Mouse (Mus musculus): ENCODE measurements around the gene Pacrg. TPM values are rescaled to one million over a fixed set of nuclear protein-coding genes. Genes with fewer than 3 reads are reported as not detected.

The Pacrg gene
- polyA plus RNA-seq, 1 experiment from 2014 or later = 1.3 TPM

DNA sequence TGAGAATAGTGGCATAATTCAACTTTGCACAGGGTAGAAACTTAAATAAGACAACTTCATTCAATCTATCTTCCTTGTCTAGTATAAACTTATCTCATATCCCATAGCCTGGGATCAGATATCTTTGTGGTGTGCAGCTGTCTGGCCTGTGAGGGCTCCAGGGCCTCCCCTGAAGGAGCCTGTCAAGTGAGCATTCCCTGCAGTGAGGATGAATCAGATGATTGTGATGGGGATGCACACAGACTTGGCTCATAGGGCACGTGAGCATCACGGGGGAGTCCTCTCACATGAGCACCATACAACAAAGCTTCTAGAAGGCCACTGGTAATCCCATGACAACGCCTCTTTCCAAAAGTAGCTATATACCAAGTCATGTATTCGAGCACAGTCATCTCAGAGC is 291.1 kb downstream of the Pacrg start:
- no peaks in the 10 kb centered on the region for H3K36me3 ChIP-seq (ENCODE audit: control insufficient read depth, insufficient read depth, low read length)
- H3K4me1 ChIP-seq (ENCODE audit: control insufficient read depth, insufficient read depth, low read length) = peaks cover 7% of the 10 kb centered on the region
- H3K27ac ChIP-seq (ENCODE audit: low read depth, low read length) = no peak overlapping the region
- 83% methylated on average over 4 of the region's 4 CpGs for WGBS (ENCODE audit: insufficient replicate concordance)
- no peaks in the 10 kb centered on the region for H3K9me3 ChIP-seq (replicated peaks; ENCODE audit: control insufficient read depth, low read length)
- ATAC-seq (replicated peaks; ENCODE audit: insufficient number of reproducible peaks, low FRiP score, low TSS enrichment) = no peak
- no peak overlapping the region for H3K4me3 ChIP-seq (ENCODE audit: low read depth, low read length)
- H3K9ac ChIP-seq (ENCODE audit: low read depth, low read length) = no peak overlapping the region
- H3K27me3 ChIP-seq (ENCODE audit: control insufficient read depth, insufficient read depth, low read length) = no peaks in the 10 kb centered on the region
- H3K4me2 ChIP-seq = no peak overlapping the region

GRCm38 (mm10) chr17:10540772-10541171 is 299.3 kb downstream of the Pacrg start:
- Histone ChIP-seq H3K4me1 (ENCODE audit: control insufficient read depth, insufficient read depth, low read length) (no peaks in the 10 kb centered on the region), H3K4me3 (ENCODE audit: low read depth, low read length) (no peak overlapping the region), H3K4me2 (no peak overlapping the region), H3K27me3 (ENCODE audit: control insufficient read depth, insufficient read depth, low read length) (no peaks in the 10 kb centered on the region), H3K9me3 (replicated peaks; ENCODE audit: control insufficient read depth, low read length) (no peaks in the 10 kb centered on the region), H3K27ac (ENCODE audit: low read depth, low read length) (no peak overlapping the region), H3K36me3 (ENCODE audit: control insufficient read depth, insufficient read depth, low read length) (no peaks in the 10 kb centered on the region), H3K9ac (ENCODE audit: low read depth, low read length) (no peak overlapping the region)
- ATAC-seq (replicated peaks; ENCODE audit: insufficient number of reproducible peaks, low FRiP score, low TSS enrichment) = no peak
- WGBS (ENCODE audit: insufficient replicate concordance) = 74% methylated on average over 2 of the region's 2 CpGs

- Histone ChIP-seq H3K4me3 (ENCODE audit: low read depth, low read length) (no peak overlapping the region), H3K4me1 (ENCODE audit: control insufficient read depth, insufficient read depth, low read length) (no peaks in the 10 kb centered on the region), H3K9me3 (replicated peaks; ENCODE audit: control insufficient read depth, low read length) (no peaks in the 10 kb centered on the region), H3K27ac (ENCODE audit: low read depth, low read length) (no peak overlapping the region), H3K27me3 (ENCODE audit: control insufficient read depth, insufficient read depth, low read length) (no peaks in the 10 kb centered on the region), H3K36me3 (ENCODE audit: control insufficient read depth, insufficient read depth, low read length) (no peaks in the 10 kb centered on the region), H3K4me2 (no peak overlapping the region), H3K9ac (ENCODE audit: low read depth, low read length) (no peak overlapping the region)
- ATAC-seq (replicated peaks; ENCODE audit: insufficient number of reproducible peaks, low FRiP score, low TSS enrichment) = no peak
- WGBS (ENCODE audit: insufficient replicate concordance) = 65% methylated on average over 8 of the region's 8 CpGs
Measured at GRCm38 (mm10) chr17:10534206-10534605, 305.9 kb downstream of the Pacrg start.

GRCm38 (mm10) chr17:10533461-10533860 is 306.6 kb downstream of the Pacrg start:
- Histone ChIP-seq H3K27me3 (ENCODE audit: control insufficient read depth, insufficient read depth, low read length) (no peaks in the 10 kb centered on the region), H3K4me1 (ENCODE audit: control insufficient read depth, insufficient read depth, low read length) (no peaks in the 10 kb centered on the region), H3K4me2 (no peak overlapping the region), H3K36me3 (ENCODE audit: control insufficient read depth, insufficient read depth, low read length) (no peaks in the 10 kb centered on the region), H3K27ac (ENCODE audit: low read depth, low read length) (no peak overlapping the region), H3K4me3 (ENCODE audit: low read depth, low read length) (no peak overlapping the region), H3K9me3 (replicated peaks; ENCODE audit: control insufficient read depth, low read length) (no peaks in the 10 kb centered on the region), H3K9ac (ENCODE audit: low read depth, low read length) (no peak overlapping the region)
- WGBS (ENCODE audit: insufficient replicate concordance) = 66% methylated on average over 7 of the region's 7 CpGs
- no peak for ATAC-seq (replicated peaks; ENCODE audit: insufficient number of reproducible peaks, low FRiP score, low TSS enrichment)

DNA sequence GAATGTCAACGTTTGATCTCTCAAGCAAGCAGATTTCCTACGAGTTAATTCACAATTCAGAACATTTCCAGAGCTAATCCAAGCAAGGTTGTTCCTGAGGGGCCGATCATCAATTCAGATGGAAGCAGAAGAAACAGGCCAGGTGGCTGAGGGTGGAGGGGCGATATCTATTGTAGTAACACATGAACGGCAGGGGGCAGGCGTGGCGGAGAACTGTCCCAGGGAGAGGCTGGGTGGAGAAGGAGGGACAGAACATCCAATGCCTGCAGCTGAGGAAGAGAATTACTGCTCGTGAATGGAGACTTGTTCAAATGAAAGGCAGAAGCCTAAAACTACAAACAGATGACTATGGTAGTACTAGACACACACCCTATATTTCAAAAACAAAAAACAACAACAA is 309.1 kb downstream of the Pacrg start:
- H3K36me3 ChIP-seq (ENCODE audit: control insufficient read depth, insufficient read depth, low read length) = no peaks in the 10 kb centered on the region

GRCm38 (mm10) chr17:10529329-10529955 is 310.7 kb downstream of the Pacrg start:
- Histone ChIP-seq H3K9me3 (replicated peaks; ENCODE audit: control insufficient read depth, low read length) (no peaks in the 10 kb centered on the region), H3K36me3 (ENCODE audit: control insufficient read depth, insufficient read depth, low read length) (no peaks in the 10 kb centered on the region), H3K27ac (ENCODE audit: low read depth, low read length) (no peak overlapping the region), H3K9ac (ENCODE audit: low read depth, low read length) (no peak overlapping the region), H3K27me3 (ENCODE audit: control insufficient read depth, insufficient read depth, low read length) (no peaks in the 10 kb centered on the region), H3K4me2 (no peak overlapping the region), H3K4me1 (ENCODE audit: control insufficient read depth, insufficient read depth, low read length) (no peaks in the 10 kb centered on the region), H3K4me3 (ENCODE audit: low read depth, low read length) (no peak overlapping the region)
- WGBS (ENCODE audit: insufficient replicate concordance) = 57% methylated on average over 3 of the region's 3 CpGs
- ATAC-seq (replicated peaks; ENCODE audit: insufficient number of reproducible peaks, low FRiP score, low TSS enrichment) = no peak

More for the DNA sequence above, 309.1 kb downstream of the Pacrg start:
- H3K27me3 ChIP-seq (ENCODE audit: control insufficient read depth, insufficient read depth, low read length) = no peaks in the 10 kb centered on the region
- 36% methylated on average over 8 of the region's 8 CpGs for WGBS (ENCODE audit: insufficient replicate concordance)
- no peaks in the 10 kb centered on the region for H3K4me1 ChIP-seq (ENCODE audit: control insufficient read depth, insufficient read depth, low read length)
- no peak overlapping the region for H3K4me3 ChIP-seq (ENCODE audit: low read depth, low read length)
- H3K9ac ChIP-seq (ENCODE audit: low read depth, low read length) = no peak overlapping the region
- H3K9me3 ChIP-seq (replicated peaks; ENCODE audit: control insufficient read depth, low read length) = no peaks in the 10 kb centered on the region
- H3K4me2 ChIP-seq = no peak overlapping the region
- no peak overlapping the region for H3K27ac ChIP-seq (ENCODE audit: low read depth, low read length)
- ATAC-seq (replicated peaks; ENCODE audit: insufficient number of reproducible peaks, low FRiP score, low TSS enrichment) = no peak

DNA sequence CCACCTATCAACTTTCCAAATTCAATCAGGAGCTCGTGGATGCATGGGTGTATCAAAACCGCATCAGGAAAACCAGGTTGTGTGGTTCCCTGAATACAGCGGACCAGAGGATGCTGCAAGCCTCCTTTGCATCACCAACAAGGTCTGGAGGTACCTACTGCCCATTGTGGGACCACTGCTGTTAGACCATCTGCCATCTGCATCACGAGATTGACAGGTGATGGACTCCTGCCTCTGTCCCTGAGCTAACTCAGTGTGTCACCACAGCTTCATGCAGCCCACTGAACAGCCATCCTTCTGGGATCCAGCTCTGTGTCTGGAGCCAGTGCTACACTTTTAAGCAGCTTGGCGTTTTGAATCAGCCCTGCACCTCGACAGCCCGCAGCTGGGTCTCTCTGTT is 318.8 kb downstream of the Pacrg start:
- no peak for ATAC-seq (replicated peaks; ENCODE audit: insufficient number of reproducible peaks, low FRiP score, low TSS enrichment)
- H3K4me2 ChIP-seq = no peak overlapping the region
- H3K4me1 ChIP-seq (ENCODE audit: control insufficient read depth, insufficient read depth, low read length) = peaks cover 6% of the 10 kb centered on the region
- no peak overlapping the region for H3K4me3 ChIP-seq (ENCODE audit: low read depth, low read length)
- no peaks in the 10 kb centered on the region for H3K27me3 ChIP-seq (ENCODE audit: control insufficient read depth, insufficient read depth, low read length)
- no peak overlapping the region for H3K9ac ChIP-seq (ENCODE audit: low read depth, low read length)
- 73% methylated on average over 7 of the region's 7 CpGs for WGBS (ENCODE audit: insufficient replicate concordance)
- H3K27ac ChIP-seq (ENCODE audit: low read depth, low read length) = no peak overlapping the region
- no peaks in the 10 kb centered on the region for H3K36me3 ChIP-seq (ENCODE audit: control insufficient read depth, insufficient read depth, low read length)
- H3K9me3 ChIP-seq (replicated peaks; ENCODE audit: control insufficient read depth, low read length) = no peaks in the 10 kb centered on the region

DNA sequence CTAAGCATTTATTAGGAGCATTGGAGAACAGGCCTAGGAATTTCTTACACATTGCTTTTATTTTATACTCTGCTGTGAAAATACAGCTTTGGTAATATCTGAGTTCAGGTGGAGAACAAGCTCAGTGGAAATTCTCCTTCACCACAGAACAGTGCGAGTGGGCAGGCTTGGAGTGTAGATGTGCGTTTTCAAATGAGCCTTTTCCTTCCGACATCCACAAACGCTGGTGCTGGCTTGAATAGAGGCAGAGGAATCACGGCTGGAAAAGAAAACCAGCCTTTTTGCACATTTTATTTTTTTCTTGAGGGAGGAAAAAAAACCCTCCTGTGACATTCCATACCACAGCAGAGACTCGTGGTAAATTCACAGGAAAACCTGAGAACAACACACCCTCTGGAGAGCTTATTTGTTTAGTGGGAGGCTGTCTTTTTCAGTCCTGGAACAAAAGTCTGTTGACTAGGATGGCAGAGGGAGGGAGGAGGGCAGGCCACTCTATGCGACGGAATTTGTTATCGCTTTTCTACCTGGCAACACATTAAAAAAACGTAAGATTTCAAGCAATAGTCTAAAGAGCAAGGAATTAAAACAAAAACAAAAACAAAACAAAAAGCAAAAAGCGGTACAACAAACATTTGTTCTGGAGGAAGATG is 320.5 kb downstream of the Pacrg start:
- H3K27me3 ChIP-seq (ENCODE audit: control insufficient read depth, insufficient read depth, low read length) = no peaks in the 10 kb centered on the region
- WGBS (ENCODE audit: insufficient replicate concordance) = 47% methylated on average over 11 of the region's 11 CpGs
- H3K4me3 ChIP-seq (ENCODE audit: low read depth, low read length) = no peak overlapping the region
- H3K9ac ChIP-seq (ENCODE audit: low read depth, low read length) = no peak overlapping the region
- no peak overlapping the region for H3K27ac ChIP-seq (ENCODE audit: low read depth, low read length)
- no peak for ATAC-seq (replicated peaks; ENCODE audit: insufficient number of reproducible peaks, low FRiP score, low TSS enrichment)
- no peaks in the 10 kb centered on the region for H3K36me3 ChIP-seq (ENCODE audit: control insufficient read depth, insufficient read depth, low read length)
- H3K9me3 ChIP-seq (replicated peaks; ENCODE audit: control insufficient read depth, low read length) = no peaks in the 10 kb centered on the region
- H3K4me2 ChIP-seq = peak overlapping the region; percentile 19; the same call in 1 of the 2 replicates
- H3K4me1 ChIP-seq (ENCODE audit: control insufficient read depth, insufficient read depth, low read length) = peaks cover 6% of the 10 kb centered on the region

DNA sequence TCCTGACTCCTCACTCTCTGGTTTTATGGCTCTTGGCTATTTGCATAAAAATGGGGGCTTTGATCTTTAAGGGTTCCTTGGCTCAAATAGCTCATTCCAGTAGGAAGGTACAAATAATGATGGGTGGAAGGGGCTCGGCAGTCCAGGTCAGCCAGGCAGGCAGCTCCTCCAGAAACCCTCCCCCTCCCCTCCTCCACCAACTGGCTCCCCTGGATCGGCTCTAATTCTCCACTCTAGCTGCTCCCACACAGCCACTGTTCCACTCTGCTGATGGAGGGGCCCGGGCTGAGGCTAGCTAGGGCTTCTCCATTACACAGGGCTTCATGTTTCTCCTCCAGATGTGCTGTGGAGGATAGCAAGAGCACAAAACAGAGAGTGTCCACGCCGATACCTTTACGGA is 325.3 kb downstream of the Pacrg start:
- ATAC-seq (replicated peaks; ENCODE audit: insufficient number of reproducible peaks, low FRiP score, low TSS enrichment) = no peak
- no peaks in the 10 kb centered on the region; the same call in 1 of the 2 replicates for H3K4me1 ChIP-seq (ENCODE audit: control insufficient read depth, insufficient read depth, low read length)
- no peak overlapping the region for H3K9ac ChIP-seq (ENCODE audit: low read depth, low read length)
- H3K36me3 ChIP-seq (ENCODE audit: control insufficient read depth, insufficient read depth, low read length) = no peaks in the 10 kb centered on the region
- H3K27me3 ChIP-seq (ENCODE audit: control insufficient read depth, insufficient read depth, low read length) = no peaks in the 10 kb centered on the region
- H3K9me3 ChIP-seq (replicated peaks; ENCODE audit: control insufficient read depth, low read length) = no peaks in the 10 kb centered on the region
- H3K27ac ChIP-seq (ENCODE audit: low read depth, low read length) = no peak overlapping the region
- 68% methylated on average over 6 of the region's 6 CpGs for WGBS (ENCODE audit: insufficient replicate concordance)
- no peak overlapping the region for H3K4me2 ChIP-seq
- no peak overlapping the region for H3K4me3 ChIP-seq (ENCODE audit: low read depth, low read length)
